Mouse (Mus musculus) kidney, adult 11 months (tissue): ENCODE data around the gene Bex6.

Source experiments
- DNase-seq: peaks from one replicate; pipeline ENCODE4 v3.0.0; 2022

Bex6 gene

GRCm38 (mm10) chr16:32179333-32179901 is at the start of gene Bex6:
TSS of gene Bex6 (plus strand) at chr16:32179823.
- no peak for DNase-seq

- peak; percentile 52 for DNase-seq
These were observed 49.3 kb upstream of the Bex6 start for GRCm38 (mm10) chr16:32130190-32130826.

DNA sequence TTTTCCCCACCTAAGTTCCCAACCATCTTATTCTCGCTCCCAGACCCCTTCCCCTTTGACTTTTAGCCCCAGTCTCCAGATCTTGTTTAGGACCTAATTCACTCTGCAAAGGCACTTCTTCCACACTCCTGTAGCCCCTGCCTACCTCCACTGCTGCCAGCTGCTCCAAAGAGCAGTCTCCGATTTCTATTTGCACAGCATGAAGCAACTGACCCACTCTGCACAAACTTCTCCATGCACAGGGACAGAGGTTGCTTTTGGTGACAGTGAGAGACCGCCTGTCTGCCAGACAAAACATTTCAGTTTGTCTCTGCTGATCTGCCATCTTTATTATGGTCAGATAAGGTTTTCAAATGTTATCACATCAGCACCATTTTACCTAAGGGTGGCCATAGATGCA is 46.5 kb upstream of the Bex6 start:
- DNase-seq, result no peak

- DNase-seq, result no peak
These were observed 43.7 kb upstream of the Bex6 start for GRCm38 (mm10) chr16:32135842-32136357.

GRCm38 (mm10) chr16:32138954-32139353 is 40.7 kb upstream of the Bex6 start:
- no peak for DNase-seq

GRCm38 (mm10) chr16:32143766-32144165 is 35.9 kb upstream of the Bex6 start:
- DNase-seq, result no peak

GRCm38 (mm10) chr16:32144592-32144991 is 35.0 kb upstream of the Bex6 start:
- DNase-seq, result no peak

GRCm38 (mm10) chr16:32147589-32148207 is 31.9 kb upstream of the Bex6 start:
- peak; percentile 51 for DNase-seq

- no peak for DNase-seq
These were observed 25.6 kb upstream of the Bex6 start for GRCm38 (mm10) chr16:32153976-32154375.

- no peak for DNase-seq
These were observed 25.2 kb upstream of the Bex6 start for GRCm38 (mm10) chr16:32154437-32154836.

DNA sequence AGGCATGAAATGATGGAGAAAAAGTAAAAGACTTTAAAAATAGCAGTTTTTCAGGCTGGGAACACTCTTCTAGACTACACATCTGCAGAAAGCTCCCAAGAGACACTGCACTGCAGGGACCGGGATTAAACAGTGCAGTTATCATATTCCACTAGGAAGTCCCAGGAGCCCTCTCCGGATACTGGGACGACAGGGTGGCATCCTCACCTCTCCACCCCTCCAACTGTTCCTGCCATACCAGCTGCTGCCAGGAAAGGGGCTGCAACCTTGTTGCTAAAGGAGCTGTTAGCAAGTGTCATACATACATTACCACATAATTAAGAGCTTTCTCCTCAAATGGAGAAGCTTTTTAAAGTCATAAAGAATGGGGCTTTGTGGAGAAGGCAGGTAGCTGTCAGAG is 22.9 kb upstream of the Bex6 start:
- no peak for DNase-seq

GRCm38 (mm10) chr16:32157369-32157768 is 22.3 kb upstream of the Bex6 start:
- DNase-seq, result no peak

GRCm38 (mm10) chr16:32158966-32159365 is 20.7 kb upstream of the Bex6 start:
- no peak for DNase-seq

DNA sequence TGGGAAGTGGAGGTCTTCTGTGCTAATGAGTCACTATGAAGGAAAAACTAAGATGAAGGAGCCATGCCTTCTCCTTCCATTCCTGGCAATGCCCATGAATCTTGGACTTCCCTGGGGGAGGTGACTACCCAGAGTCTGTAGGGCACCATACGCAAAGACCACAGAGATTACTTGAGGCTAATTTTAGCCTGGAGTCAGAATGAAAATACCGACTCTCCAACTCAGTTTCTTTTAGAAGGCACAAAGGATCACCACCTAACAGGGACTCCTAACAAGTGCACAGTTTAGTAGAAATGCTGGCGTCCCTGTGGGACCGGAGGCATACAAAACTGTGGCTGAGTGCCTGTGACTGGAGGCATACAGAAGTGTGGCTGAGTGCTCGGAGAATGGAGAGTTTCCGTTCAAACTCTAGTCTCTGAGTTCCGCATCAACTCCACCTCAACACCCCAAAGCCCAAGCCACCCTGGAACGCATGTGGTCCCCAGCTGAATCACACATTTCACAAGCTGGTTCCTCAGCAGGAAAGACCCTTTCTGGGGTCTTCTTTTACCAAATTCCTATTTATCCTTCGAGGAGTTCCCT is 18.8 kb upstream of the Bex6 start:
- no peak for DNase-seq

- no peak for DNase-seq
These were observed 16.2 kb upstream of the Bex6 start for GRCm38 (mm10) chr16:32163392-32163791.

DNA sequence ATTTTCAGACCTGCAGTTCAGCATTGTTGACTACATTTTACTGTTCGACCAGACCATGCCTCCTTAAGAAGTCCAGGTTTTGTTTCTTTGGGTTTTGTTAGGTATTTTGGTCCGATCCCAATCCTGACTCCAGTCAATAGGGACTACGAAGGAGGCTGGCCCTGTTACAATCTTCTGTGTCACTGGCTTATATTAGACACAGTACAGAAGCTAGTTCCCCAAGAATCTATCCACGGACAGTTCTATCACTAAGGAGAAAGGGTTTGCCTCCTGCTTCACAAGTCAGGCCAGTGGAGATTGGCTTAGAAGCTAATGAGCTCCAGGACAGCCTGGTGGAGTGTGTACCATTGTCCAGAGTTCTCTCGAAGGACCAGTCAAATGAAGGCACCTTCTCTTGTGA is 15.7 kb upstream of the Bex6 start:
- DNase-seq, result no peak

DNA sequence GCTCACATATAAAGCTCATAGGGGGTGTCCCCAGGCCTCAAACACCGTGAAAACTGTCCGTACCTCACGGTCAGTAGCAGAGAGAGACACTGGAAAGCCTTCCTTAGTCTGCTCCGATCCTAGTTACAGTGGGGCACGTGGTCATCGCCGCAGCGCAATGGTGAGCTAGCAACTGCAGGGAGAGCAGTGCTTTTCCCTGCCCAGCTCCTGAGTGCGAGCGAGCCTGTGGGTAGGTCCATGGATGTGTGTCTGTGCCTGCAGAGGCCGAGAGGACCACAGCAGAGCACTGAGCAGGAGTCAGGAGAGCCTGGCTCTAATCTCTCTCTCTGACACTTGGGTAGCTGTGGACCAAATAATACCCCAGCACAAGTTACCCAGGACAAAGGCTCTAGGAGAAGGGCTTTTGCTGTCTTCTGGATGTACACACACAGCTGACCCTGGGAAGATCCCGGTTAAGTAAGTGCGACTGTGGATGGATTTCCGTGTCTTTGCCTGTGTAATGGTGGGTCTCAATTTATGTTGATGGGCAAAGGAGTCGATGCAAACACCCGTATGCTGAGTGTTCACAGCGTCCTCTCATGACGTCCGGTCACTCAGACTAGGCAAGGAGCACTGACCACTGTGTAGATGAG is 15.1 kb upstream of the Bex6 start:
- no peak for DNase-seq

DNA sequence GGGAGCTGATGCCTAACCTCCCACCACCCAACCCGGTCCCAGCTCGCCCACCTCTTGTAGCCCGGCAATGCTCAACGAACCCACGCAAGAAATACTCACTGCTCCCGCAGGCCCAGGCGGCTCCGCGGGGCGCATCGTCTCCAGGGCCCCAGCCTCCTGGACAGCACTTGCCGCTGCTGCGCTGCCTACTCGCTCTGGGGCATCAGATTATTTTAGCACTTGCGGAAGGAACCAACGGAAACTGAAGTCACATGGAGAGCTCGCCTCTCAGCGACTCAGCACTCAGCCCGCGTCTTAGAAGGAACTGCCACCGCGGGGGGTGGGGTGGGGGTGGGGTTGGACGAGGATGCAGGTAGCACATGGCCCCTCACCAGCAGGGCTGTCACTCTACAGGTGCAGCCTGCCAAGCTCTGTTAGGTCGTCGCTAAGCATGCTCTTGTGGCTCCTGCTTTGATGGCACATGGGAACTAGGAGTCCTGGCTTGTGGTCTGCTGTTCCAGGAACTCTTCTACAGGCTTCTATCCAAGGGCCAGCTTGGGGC is 14.3 kb upstream of the Bex6 start, which contains the start of gene Nrros:
Gene Nrros, minus strand, starts transcription at position 314 of the 541 bp plus-strand sequence.
- DNase-seq, result no peak

DNA sequence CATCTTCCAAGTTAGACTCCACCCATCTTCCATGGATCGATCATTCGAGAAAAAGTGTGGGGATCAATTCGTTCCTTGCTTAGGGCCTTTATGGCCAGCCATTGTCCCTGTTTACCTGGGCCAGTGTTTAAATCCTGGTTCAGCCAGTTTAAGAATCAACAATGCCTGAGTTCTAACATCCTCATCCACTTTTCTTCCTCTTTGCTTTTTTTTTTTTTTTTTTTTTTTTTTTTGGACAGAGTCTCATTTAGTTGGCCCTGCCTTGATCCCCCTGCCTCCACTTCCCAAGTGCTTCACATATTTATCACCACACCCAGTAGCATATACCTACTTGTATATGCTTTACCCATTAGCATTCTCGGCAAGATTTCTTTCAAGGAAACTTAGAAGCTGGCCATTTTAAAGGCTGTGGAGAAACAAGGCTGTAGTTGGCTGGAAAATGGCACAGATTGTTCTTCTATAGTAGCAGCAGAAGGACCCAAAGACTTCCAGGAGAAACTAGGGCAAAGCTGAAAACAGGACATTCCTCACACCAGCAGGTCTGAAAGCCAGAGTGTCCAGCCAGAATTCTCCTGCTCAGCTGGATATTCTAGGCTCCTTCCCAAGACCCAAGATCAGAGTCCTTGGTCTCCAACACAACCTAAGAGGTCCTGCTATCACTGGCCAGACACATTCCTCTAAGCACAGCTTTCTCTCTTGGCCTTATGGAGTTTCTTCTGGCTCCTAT is 11.6 kb upstream of the Bex6 start:
- DNase-seq, result no peak

DNA sequence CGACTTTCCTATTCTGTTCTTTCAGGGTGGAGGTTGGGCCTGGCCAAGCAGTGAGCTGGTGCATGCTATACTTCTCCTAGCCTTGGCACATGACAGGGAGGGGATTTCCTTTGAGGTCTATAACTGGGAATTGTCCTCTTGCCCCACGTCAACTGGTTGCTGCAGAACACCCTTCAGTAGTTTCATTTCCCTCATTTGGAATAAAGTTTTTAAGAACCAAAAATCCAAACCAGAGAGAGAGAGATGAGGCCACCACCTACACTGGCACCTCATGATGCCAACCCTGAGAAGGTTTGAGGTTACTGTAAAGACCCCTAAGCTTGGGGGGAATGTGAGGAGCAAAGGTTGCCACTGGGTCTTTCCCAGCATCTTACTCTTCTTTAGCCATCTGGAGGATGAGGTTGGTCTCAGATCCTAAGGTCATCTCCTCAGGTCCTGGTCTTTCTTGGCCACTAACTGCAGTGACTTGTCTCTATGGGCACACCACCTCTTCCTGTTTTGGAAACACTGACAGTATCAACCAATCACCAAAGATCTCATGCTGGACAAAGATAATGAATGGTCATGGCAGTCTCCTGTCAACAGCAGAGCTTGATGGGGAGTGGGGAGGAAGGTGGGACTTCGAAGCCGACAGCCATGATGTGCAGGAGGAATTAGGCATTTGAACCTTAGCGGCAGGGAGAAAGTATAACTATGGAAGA is 8.4 kb upstream of the Bex6 start:
- DNase-seq, result no peak

DNA sequence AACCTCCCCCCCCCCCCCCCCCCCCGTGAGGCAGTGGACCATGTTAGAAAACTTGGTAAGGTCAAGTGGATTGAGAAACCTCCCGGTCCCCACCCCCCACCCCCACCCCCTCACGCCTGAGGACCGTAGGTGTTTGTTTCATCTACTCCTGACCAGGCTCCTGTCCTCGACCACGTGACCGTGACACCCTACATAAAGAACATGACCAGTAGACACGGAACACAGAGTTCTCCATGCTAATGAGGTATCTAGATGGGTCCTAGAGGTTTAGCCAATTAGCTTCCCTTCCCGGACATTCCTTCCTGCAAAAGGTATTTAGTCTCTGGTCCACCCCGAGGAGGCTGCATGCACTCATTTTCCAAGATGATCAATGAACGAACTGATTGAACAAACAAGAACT is 6.2 kb upstream of the Bex6 start:
- peak; percentile 36 for DNase-seq
